Mouse (Mus musculus) thymus, adult 2 months (tissue): ENCODE data around the gene Glp2r. TPM values are rescaled to one million over a fixed set of nuclear protein-coding genes. Genes with fewer than 3 reads are reported as not detected.

Source experiments
- DNase-seq: peaks from one replicate; pipeline ENCODE4 v3.0.0; 2021
- H3K27ac ChIP-seq: fragments of 200-500 bp; 2 replicates; pipeline ENCODE4 v1.5.1; 2012; ENCODE audit warnings: low read length, control low read depth; ENCODE audit not compliant: control insufficient read depth, insufficient read depth
- H3K27me3 ChIP-seq: fragments of 200-500 bp; 2 replicates; pipeline ENCODE4 v1.6.1; 2012; ENCODE audit warnings: mild to moderate bottlenecking, low read length, moderate library complexity, mixed read lengths; ENCODE audit not compliant: control insufficient read depth, insufficient read depth
- H3K36me3 ChIP-seq: fragments of 200-500 bp; 2 replicates; pipeline ENCODE4 v1.6.1; 2012; ENCODE audit warnings: mild to moderate bottlenecking, low read length, moderate library complexity; ENCODE audit not compliant: control insufficient read depth, insufficient read depth
- H3K4me1 ChIP-seq: fragments of 200-500 bp; replicated peaks from 2 replicates; pipeline ENCODE4 v1.6.1; 2012; ENCODE audit warnings: low read length; ENCODE audit not compliant: control insufficient read depth, insufficient read depth
- H3K4me3 ChIP-seq: fragments of 200-500 bp; 2 replicates; pipeline ENCODE4 v1.5.1; 2012; ENCODE audit warnings: mild to moderate bottlenecking, low read length, control low read depth, moderate library complexity; ENCODE audit not compliant: control insufficient read depth, insufficient read depth
- CTCF ChIP-seq: fragments of 200-500 bp; IDR thresholded peaks from 2 replicates; pipeline ENCODE4 v1.5.1; 2012; ENCODE audit warnings: mild to moderate bottlenecking, control low read depth, low read length, moderate library complexity, borderline replicate concordance; ENCODE audit not compliant: control insufficient read depth, poor library complexity, insufficient read depth; ENCODE audit errors: extremely low read depth
- POLR2A ChIP-seq: fragments of 200-500 bp; IDR thresholded peaks from 2 replicates; pipeline ENCODE4 v1.6.1; 2012; ENCODE audit warnings: mild to moderate bottlenecking, low read length, control low read depth, moderate library complexity; ENCODE audit not compliant: control insufficient read depth, poor library complexity, insufficient read depth; ENCODE audit errors: extremely low read depth
- WGBS: fragments of 180-500 bp; shearing (Covaris S2); methylation state at CpG from one replicate; pipeline ENCODE4 v1.1.7; 2018; 5-methylcytosine and 5-hydroxymethylcytosine counted together
- polyA plus RNA-seq: library from polyadenylated mRNA; depleted of rRNA; stranded (reverse); fragments of >200 nt; gene quantifications from 2 replicates; pipeline ENCODE4 v1.2.3, GENCODE M21; 2012

Gene Glp2r
- polyA plus RNA-seq, 1 experiment = 0.04 TPM

- Histone ChIP-seq H3K27me3 (no peaks in the 10 kb centered on the region), H3K4me3 (no peak overlapping the region), H3K27ac (no peak overlapping the region), H3K4me1 (no peaks in the 10 kb centered on the region), H3K36me3 (no peaks in the 10 kb centered on the region)
- no peak for DNase-seq
- TF ChIP-seq POLR2A (no peak), CTCF (no peak)
- 68% methylated on average over 7 of the region's 7 CpGs for WGBS
Measured at GRCm38 (mm10) chr11:67722399-67723156, 48.4 kb downstream of the Glp2r start.

DNA sequence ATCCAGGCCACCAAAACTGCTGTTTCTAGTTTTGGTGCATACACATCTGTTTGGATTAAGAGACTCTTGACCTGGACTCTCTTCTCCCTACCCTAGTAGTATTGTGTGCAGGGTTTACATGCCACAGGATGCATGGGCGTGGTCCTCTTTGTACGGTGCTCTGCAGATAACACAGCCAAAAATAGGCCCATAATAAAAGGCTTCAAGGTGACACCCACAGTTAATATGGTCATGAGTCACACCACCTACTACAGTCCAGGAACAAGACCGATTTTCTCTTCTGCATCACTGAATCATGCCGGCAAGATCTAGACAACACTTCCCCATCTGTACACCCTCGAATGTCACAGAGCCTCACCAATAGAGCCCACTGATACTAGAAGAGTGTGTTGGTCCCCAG is 49.5 kb downstream of the Glp2r start:
- Histone ChIP-seq H3K4me3 (no peak overlapping the region), H3K36me3 (no peaks in the 10 kb centered on the region), H3K27ac (no peak overlapping the region), H3K4me1 (no peaks in the 10 kb centered on the region), H3K27me3 (no peaks in the 10 kb centered on the region)
- 85% methylated on average over 5 of the region's 5 CpGs for WGBS
- no peak for TF ChIP-seq CTCF
- no peak for TF ChIP-seq POLR2A
- DNase-seq = no peak

- Histone ChIP-seq H3K36me3 (no peaks in the 10 kb centered on the region), H3K4me1 (no peaks in the 10 kb centered on the region), H3K27me3 (no peaks in the 10 kb centered on the region), H3K27ac (no peak overlapping the region), H3K4me3 (no peak overlapping the region)
- DNase-seq = no peak
- 61% methylated on average over 4 of the region's 4 CpGs for WGBS
- TF ChIP-seq CTCF = no peak
- no peak for TF ChIP-seq POLR2A
Measured at GRCm38 (mm10) chr11:67715382-67715781, 55.6 kb downstream of the Glp2r start.

GRCm38 (mm10) chr11:67712976-67713375 is 58.0 kb downstream of the Glp2r start:
- no peak overlapping the region for H3K4me3 ChIP-seq
- H3K27me3 ChIP-seq = no peaks in the 10 kb centered on the region
- no peak for DNase-seq
- no peaks in the 10 kb centered on the region for H3K36me3 ChIP-seq
- no peaks in the 10 kb centered on the region for H3K4me1 ChIP-seq
- TF ChIP-seq POLR2A = no peak
- no peak for TF ChIP-seq CTCF
- 95% methylated on average over 4 of the region's 4 CpGs for whole genome bisulfite sequencing
- no peak overlapping the region for H3K27ac ChIP-seq

DNA sequence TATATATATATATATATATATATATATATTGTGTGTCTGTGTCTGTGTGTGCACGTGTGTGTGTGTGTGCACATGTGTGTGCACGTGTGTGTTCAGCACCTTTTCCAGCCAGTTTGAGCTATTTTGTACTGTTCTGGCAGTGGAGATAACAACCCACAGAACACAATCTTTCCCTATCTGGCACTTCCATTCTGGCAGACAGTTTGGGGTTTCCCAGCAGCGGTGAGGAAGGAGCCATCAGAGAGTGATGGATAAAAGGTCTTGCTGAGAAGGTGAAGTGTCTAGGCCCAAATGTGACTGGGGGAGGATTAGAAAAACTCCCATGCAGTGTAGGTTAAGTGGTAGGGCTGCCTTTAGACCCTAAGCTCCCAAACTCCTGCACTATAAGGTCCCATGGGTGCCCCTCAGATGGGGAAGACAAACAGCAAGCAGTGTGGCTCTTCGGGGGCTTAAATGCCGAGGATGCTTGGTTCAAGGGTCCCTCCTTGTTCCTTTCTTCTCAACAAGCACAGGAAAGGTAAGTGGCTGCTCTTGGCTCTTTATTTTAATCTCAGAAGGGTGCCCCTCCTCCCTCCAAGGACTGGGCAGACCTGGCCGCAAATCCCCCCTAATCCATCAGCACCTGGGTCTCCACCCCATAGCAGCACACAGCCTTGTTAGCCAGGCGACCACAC is 76.1 kb downstream of the Glp2r start, which contains the start of gene Rcvrn:
TSS of gene Rcvrn (plus strand) at position 624 of the 674 bp plus-strand sequence.
- no peak for DNase-seq
- no peaks in the 10 kb centered on the region for H3K36me3 ChIP-seq
- TF ChIP-seq POLR2A = no peak
- no peak for TF ChIP-seq CTCF
- 89% methylated on average over 7 of the region's 7 CpGs for whole genome bisulfite sequencing
- no peak within 1 kb of the TSS for H3K4me3 ChIP-seq
- no peaks in the 10 kb centered on the region for H3K27me3 ChIP-seq
- H3K27ac ChIP-seq = no peak within 1 kb of the TSS
- H3K4me1 ChIP-seq = no peaks in the 10 kb centered on the region

- TF ChIP-seq CTCF (no peak), POLR2A (no peak)
- Histone ChIP-seq H3K27me3 (no peaks in the 10 kb centered on the region), H3K4me1 (no peaks in the 10 kb centered on the region), H3K4me3 (no peak overlapping the region), H3K36me3 (no peaks in the 10 kb centered on the region), H3K27ac (no peak overlapping the region)
- DNase-seq = no peak
- 74% methylated on average over 2 of the region's 2 CpGs for WGBS
Measured at GRCm38 (mm10) chr11:67686109-67686508, 84.8 kb downstream of the Glp2r start.

DNA sequence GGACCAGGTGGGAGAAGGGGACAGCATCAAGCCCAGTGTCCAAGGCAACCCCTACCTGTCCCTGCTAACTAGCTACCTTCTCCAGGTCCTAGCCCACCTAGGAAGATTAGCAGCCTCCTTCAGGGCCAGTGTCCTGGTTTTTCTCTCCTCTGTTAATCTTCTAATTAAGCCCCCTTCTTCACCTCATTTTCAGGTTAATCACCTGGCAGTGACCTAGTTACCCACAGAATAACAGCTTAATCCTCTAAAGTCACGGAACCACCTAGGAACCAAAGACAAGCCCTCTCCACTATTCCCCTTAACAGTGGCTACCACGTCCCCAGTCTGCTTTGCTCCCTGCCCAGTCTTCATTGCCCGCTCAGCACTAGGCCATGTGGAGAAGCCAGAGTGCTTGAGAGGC is 89.1 kb downstream of the Glp2r start:
- Histone ChIP-seq H3K36me3 (no peaks in the 10 kb centered on the region), H3K27me3 (no peaks in the 10 kb centered on the region), H3K27ac (no peak overlapping the region), H3K4me1 (no peaks in the 10 kb centered on the region), H3K4me3 (no peak overlapping the region)
- WGBS = 95% methylated on average over 3 of the region's 3 CpGs
- TF ChIP-seq POLR2A = no peak
- no peak for TF ChIP-seq CTCF
- no peak for DNase-seq
